Mouse (Mus musculus): ENCODE data around the gene Hp.

The Hp gene

DNA sequence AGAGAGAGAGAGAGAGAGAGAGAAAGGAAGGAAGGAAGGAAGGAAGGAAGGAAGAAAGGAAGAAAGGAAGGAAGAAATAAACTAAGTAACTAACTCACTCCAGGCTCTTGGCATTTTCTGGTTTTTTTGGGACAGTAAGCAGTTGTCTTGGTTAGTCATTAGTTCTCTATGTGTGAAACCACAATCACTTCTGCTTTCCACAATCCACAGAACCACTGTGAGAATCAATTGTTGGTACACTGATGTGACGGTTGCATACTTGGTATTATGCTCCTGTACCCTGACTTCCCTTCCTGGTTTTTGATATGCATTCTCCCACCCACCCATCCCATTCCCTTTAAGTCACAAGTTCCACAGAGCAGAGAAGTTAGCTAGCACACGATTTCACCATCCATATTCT lies 15.1 kb downstream of the Hp start:
- DNase-seq (ENCODE audit: low spot score) = no peak

- no peak for DNase-seq (ENCODE audit: low spot score)
Measured at GRCm38 (mm10) chr8:109551663-109552062, 27.3 kb downstream of the Hp start.

DNA sequence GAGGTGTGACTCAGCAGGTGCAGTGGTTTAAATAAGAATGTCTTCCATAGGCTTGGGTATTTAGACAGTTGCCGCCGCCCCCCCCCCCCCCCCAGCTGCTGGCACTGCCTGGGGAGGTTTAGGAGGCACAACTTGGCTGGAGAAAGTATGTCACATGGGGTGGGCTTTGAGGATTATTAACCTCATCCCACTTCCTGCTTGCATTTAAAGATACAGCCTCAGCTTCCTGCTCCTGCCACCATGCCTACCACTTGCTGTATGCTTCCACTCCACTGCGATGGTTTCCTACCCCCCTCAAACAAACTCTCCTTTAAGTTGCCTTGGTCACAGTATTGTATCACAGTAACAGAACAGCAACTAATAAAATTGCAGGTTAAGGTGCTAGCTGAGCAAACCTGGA lies 34.9 kb downstream of the Hp start:
- no peak for DNase-seq (ENCODE audit: low spot score)

GRCm38 (mm10) chr8:109542748-109543519 lies 36.0 kb downstream of the Hp start:
- no peak for DNase-seq (ENCODE audit: low spot score)

- DNase-seq (ENCODE audit: low spot score) = no peak
Measured at GRCm38 (mm10) chr8:109542165-109542564, 36.8 kb downstream of the Hp start.

DNA sequence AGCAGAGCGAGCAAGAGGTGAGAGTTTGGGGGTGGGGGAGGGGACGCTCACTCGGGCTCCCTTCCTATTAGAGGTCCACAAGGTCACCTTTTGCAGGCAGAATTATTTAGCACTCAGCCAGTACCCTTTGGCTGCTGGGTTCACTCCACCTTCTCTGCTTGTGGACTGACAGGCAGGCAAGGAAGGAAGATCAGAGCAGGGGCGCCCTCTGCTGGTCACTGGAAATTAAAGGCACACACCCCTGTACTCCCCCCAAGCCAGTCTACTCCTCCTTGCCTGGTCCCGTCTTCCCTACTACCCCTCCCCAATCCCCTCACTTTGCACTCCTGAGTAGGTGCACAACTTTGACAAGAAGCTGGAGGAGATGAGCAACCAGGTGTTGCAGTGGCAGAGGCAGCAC lies 42.3 kb downstream of the Hp start:
- DNase-seq (ENCODE audit: low spot score) = peak; percentile 74

GRCm38 (mm10) chr8:109535140-109535990 lies 43.6 kb downstream of the Hp start:
- peak; percentile 36 for DNase-seq (ENCODE audit: low spot score)
